Mouse (Mus musculus): Measurements from ENCODE around the gene Tspan4.

GRCm38 (mm10) chr7:141436523-141436892 lies 38.5 kb upstream of the Tspan4 start:
- TF ChIP-seq CTCF (IDR thresholded peaks at IDR 0.05; ENCODE audit: low read depth) (no peak), EP300 (IDR thresholded peaks at IDR 0.05; ENCODE audit: low read depth) (no peak)

Data from liver, embryonic 14.5 days (tissue).